Mouse (Mus musculus): ENCODE measurements at regions not wholly inside any gene's neighbourhood (a gene's known extent, or its start where the extent isn't known, plus 50 kb on each side); places are given as distances from the start of the nearest gene placed in this dataset.

GRCm38 (mm10) chr16:24219691-24220090 is 173.6 kb upstream of the Lpp start:
- no peak for TF ChIP-seq CTCF (IDR thresholded peaks at IDR 0.05; ENCODE audit: borderline replicate concordance, control insufficient read depth, extremely low read depth, insufficient read depth, low read length, poor library complexity)
- no peak for TF ChIP-seq POLR2A (IDR thresholded peaks at IDR 0.05; ENCODE audit: control insufficient read depth, extremely low read depth, insufficient read depth, low read length, poor library complexity)
